Mouse (Mus musculus): ENCODE measurements around the gene Itsn2. TPM values are rescaled to one million over a fixed set of nuclear protein-coding genes. Genes with fewer than 3 reads are reported as not detected.

Gene Itsn2
- polyA plus RNA-seq, 1 experiment from 2014 or later: 26.1 TPM

- Histone ChIP-seq H3K27me3 (replicated peaks; ENCODE audit: control insufficient read depth, insufficient read depth, low read length) (no peaks in the 10 kb centered on the region), H3K4me2 (replicated peaks; ENCODE audit: low read depth) (no peak overlapping the region), H3K4me1 (replicated peaks; ENCODE audit: control insufficient read depth, insufficient read depth, low read length) (no peaks in the 10 kb centered on the region), H3K9ac (ENCODE audit: low read depth, low read length) (no peak overlapping the region), H3K27ac (ENCODE audit: low read depth, low read length) (no peak overlapping the region), H3K4me3 (ENCODE audit: low read depth, low read length) (no peak overlapping the region), H3K9me3 (ENCODE audit: control insufficient read depth) (no peaks in the 10 kb centered on the region), H3K36me3 (ENCODE audit: control insufficient read depth, insufficient read depth) (peaks cover 58% of the 10 kb centered on the region)
- no peak for TF ChIP-seq CTCF (IDR thresholded peaks at IDR 0.05; ENCODE audit: low read depth)
- ATAC-seq: no peak
- WGBS: 93% methylated on average over 5 of the region's 5 CpGs
Observed at GRCm38 (mm10) chr12:4665675-4666037, 73.2 kb downstream of the Itsn2 start.

GRCm38 (mm10) chr12:4676336-4676735 lies 83.9 kb downstream of the Itsn2 start:
- Histone ChIP-seq H3K4me2 (replicated peaks; ENCODE audit: low read depth) (no peak overlapping the region), H3K36me3 (ENCODE audit: control insufficient read depth, insufficient read depth) (peaks cover 74% of the 10 kb centered on the region), H3K27me3 (replicated peaks; ENCODE audit: control insufficient read depth, insufficient read depth, low read length) (no peaks in the 10 kb centered on the region), H3K4me3 (ENCODE audit: low read depth, low read length) (no peak overlapping the region), H3K4me1 (replicated peaks; ENCODE audit: control insufficient read depth, insufficient read depth, low read length) (no peaks in the 10 kb centered on the region), H3K9me3 (ENCODE audit: control insufficient read depth) (no peaks in the 10 kb centered on the region), H3K27ac (ENCODE audit: low read depth, low read length) (no peak overlapping the region), H3K9ac (ENCODE audit: low read depth, low read length) (no peak overlapping the region)
- 96% methylated on average over 1 of the region's 1 CpGs for WGBS
- no peak for TF ChIP-seq CTCF (IDR thresholded peaks at IDR 0.05; ENCODE audit: low read depth)
- no peak for ATAC-seq

DNA sequence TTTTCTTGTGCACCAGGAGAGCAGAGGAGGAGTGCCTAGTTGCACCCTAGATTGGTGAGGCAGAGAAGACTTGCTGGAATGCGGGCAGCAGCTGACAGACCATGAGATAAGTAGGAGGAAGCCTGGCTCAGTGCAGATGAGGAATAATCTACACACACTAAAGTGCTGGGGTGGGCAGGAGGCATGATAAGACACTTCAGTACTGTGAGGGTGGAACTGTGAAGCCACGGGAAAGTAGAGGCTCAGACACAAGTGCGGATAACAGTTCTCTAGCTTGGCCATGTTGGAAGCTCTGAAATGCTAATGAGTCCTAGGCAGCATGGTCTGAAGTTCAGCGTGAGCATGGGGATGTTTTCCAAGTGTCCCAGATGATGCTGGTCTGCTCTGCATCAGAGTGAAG lies 87.5 kb downstream of the Itsn2 start:
- Histone ChIP-seq H3K9ac (ENCODE audit: low read depth, low read length) (no peak overlapping the region), H3K4me3 (ENCODE audit: low read depth, low read length) (no peak overlapping the region), H3K9me3 (ENCODE audit: control insufficient read depth) (no peaks in the 10 kb centered on the region), H3K36me3 (ENCODE audit: control insufficient read depth, insufficient read depth) (peaks cover 42% of the 10 kb centered on the region), H3K4me1 (replicated peaks; ENCODE audit: control insufficient read depth, insufficient read depth, low read length) (no peaks in the 10 kb centered on the region), H3K4me2 (replicated peaks; ENCODE audit: low read depth) (no peak overlapping the region), H3K27me3 (replicated peaks; ENCODE audit: control insufficient read depth, insufficient read depth, low read length) (no peaks in the 10 kb centered on the region), H3K27ac (ENCODE audit: low read depth, low read length) (no peak overlapping the region)
- 73% methylated on average over 4 of the region's 4 CpGs for WGBS
- no peak for TF ChIP-seq CTCF (IDR thresholded peaks at IDR 0.05; ENCODE audit: low read depth)
- no peak for ATAC-seq

- no peak overlapping the region for H3K9ac ChIP-seq (ENCODE audit: low read depth, low read length)
- 90% methylated on average over 4 of the region's 4 CpGs for WGBS
- no peak overlapping the region for H3K4me2 ChIP-seq (replicated peaks; ENCODE audit: low read depth)
- no peak overlapping the region for H3K4me3 ChIP-seq (ENCODE audit: low read depth, low read length)
- H3K27ac ChIP-seq (ENCODE audit: low read depth, low read length): no peak overlapping the region
- no peaks in the 10 kb centered on the region for H3K4me1 ChIP-seq (replicated peaks; ENCODE audit: control insufficient read depth, insufficient read depth, low read length)
- TF ChIP-seq CTCF (IDR thresholded peaks at IDR 0.05; ENCODE audit: low read depth): no peak
- H3K27me3 ChIP-seq (replicated peaks; ENCODE audit: control insufficient read depth, insufficient read depth, low read length): no peaks in the 10 kb centered on the region
- no peak for ATAC-seq
- no peaks in the 10 kb centered on the region for H3K9me3 ChIP-seq (ENCODE audit: control insufficient read depth)
- H3K36me3 ChIP-seq (ENCODE audit: control insufficient read depth, insufficient read depth): peaks cover 17% of the 10 kb centered on the region
Observed at GRCm38 (mm10) chr12:4685441-4685840, 93.0 kb downstream of the Itsn2 start.

GRCm38 (mm10) chr12:4688386-4688785 lies 95.9 kb downstream of the Itsn2 start:
- Histone ChIP-seq H3K9me3 (ENCODE audit: control insufficient read depth) (no peaks in the 10 kb centered on the region), H3K4me3 (ENCODE audit: low read depth, low read length) (no peak overlapping the region), H3K36me3 (ENCODE audit: control insufficient read depth, insufficient read depth) (peaks cover 10% of the 10 kb centered on the region; the same call in 1 of the 2 replicates), H3K4me2 (replicated peaks; ENCODE audit: low read depth) (no peak overlapping the region), H3K4me1 (replicated peaks; ENCODE audit: control insufficient read depth, insufficient read depth, low read length) (no peaks in the 10 kb centered on the region), H3K9ac (ENCODE audit: low read depth, low read length) (no peak overlapping the region), H3K27ac (ENCODE audit: low read depth, low read length) (no peak overlapping the region), H3K27me3 (replicated peaks; ENCODE audit: control insufficient read depth, insufficient read depth, low read length) (no peaks in the 10 kb centered on the region)
- 88% methylated on average over 2 of the region's 2 CpGs for WGBS
- no peak for ATAC-seq
- no peak for TF ChIP-seq CTCF (IDR thresholded peaks at IDR 0.05; ENCODE audit: low read depth)

GRCm38 (mm10) chr12:4689341-4689740 lies 96.9 kb downstream of the Itsn2 start:
- no peak for TF ChIP-seq CTCF (IDR thresholded peaks at IDR 0.05; ENCODE audit: low read depth)
- no peaks in the 10 kb centered on the region for H3K9me3 ChIP-seq (ENCODE audit: control insufficient read depth)
- 92% methylated on average over 14 of the region's 14 CpGs for WGBS
- ATAC-seq: no peak
- H3K9ac ChIP-seq (ENCODE audit: low read depth, low read length): no peak overlapping the region
- no peak overlapping the region for H3K4me2 ChIP-seq (replicated peaks; ENCODE audit: low read depth)
- no peaks in the 10 kb centered on the region for H3K4me1 ChIP-seq (replicated peaks; ENCODE audit: control insufficient read depth, insufficient read depth, low read length)
- no peaks in the 10 kb centered on the region for H3K27me3 ChIP-seq (replicated peaks; ENCODE audit: control insufficient read depth, insufficient read depth, low read length)
- peaks cover 15% of the 10 kb centered on the region; the same call in 1 of the 2 replicates for H3K36me3 ChIP-seq (ENCODE audit: control insufficient read depth, insufficient read depth)
- H3K4me3 ChIP-seq (ENCODE audit: low read depth, low read length): no peak overlapping the region
- no peak overlapping the region for H3K27ac ChIP-seq (ENCODE audit: low read depth, low read length)

DNA sequence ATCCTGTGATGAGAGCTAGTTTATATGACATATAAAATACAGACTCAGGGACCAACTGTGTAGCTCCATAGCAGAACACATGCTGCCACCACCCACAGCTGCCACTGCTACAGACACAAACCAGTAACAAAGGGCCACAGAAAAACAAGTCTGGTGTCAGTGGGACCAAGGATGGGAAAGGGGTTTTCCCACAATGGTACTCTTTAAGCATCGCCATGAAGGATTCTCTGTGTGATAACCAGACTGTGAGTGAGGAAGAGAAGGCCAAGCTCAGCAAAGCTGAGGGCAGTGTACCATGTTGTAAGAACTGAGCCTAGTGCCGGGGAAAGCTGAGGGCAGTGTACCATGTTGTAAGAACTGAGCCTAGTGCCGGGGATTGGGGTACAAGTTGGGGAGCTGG lies 98.8 kb downstream of the Itsn2 start:
- ATAC-seq: no peak
- no peak overlapping the region for H3K4me2 ChIP-seq (replicated peaks; ENCODE audit: low read depth)
- H3K27ac ChIP-seq (ENCODE audit: low read depth, low read length): no peak overlapping the region
- H3K4me3 ChIP-seq (ENCODE audit: low read depth, low read length): no peak overlapping the region
- peaks cover 15% of the 10 kb centered on the region; the same call in 1 of the 2 replicates for H3K36me3 ChIP-seq (ENCODE audit: control insufficient read depth, insufficient read depth)
- H3K9ac ChIP-seq (ENCODE audit: low read depth, low read length): no peak overlapping the region
- no peaks in the 10 kb centered on the region for H3K9me3 ChIP-seq (ENCODE audit: control insufficient read depth)
- H3K27me3 ChIP-seq (replicated peaks; ENCODE audit: control insufficient read depth, insufficient read depth, low read length): no peaks in the 10 kb centered on the region
- no peaks in the 10 kb centered on the region for H3K4me1 ChIP-seq (replicated peaks; ENCODE audit: control insufficient read depth, insufficient read depth, low read length)
- no peak for TF ChIP-seq CTCF (IDR thresholded peaks at IDR 0.05; ENCODE audit: low read depth)
- WGBS: 89% methylated on average over 3 of the region's 3 CpGs

Data from intestine, postnatal 0 days (tissue).